Mouse (Mus musculus): Measurements from ENCODE around the gene Gpr27. TPM values are rescaled to one million over a fixed set of nuclear protein-coding genes. Genes with fewer than 3 reads are reported as not detected.

Gene Gpr27
- polyA plus RNA-seq, 1 experiment from 2014 or later = 2.9 TPM

DNA sequence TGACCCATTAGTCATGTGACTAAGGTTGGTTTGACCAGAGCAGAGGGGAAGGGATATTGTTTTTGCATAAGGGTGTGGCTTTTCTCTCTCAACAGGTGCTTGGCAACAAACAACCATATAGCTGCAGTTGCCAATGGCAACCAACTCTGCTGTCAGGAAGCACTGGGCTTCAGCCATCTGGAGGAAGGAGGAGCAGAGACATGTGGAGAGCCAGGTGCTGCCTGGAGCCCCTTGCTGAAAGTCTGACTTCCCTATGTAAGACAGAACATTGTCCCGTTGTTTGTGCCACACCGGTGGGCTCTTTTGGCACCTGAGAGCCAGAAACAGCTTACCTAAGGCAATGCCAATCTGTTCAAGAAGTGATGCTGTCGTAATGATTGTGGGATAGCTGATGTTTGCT is 50.4 kb downstream of the Gpr27 start:
- WGBS = 79% methylated on average over 3 of the region's 3 CpGs

More for the DNA sequence above, 50.4 kb downstream of the Gpr27 start:
- no peak for ATAC-seq (ENCODE audit: insufficient number of reproducible peaks, low FRiP score, low TSS enrichment, low read depth)
- no peak for DNase-seq (ENCODE audit: low spot score)
- Histone ChIP-seq H3K9me3 (ENCODE audit: control insufficient read depth, low read length) (no peaks in the 10 kb centered on the region), H3K9ac (ENCODE audit: low read length) (no peak overlapping the region), H3K4me2 (ENCODE audit: low read depth, severe bottlenecking) (no peak overlapping the region), H3K4me3 (ENCODE audit: low read depth, low read length) (no peak overlapping the region), H3K27me3 (ENCODE audit: control insufficient read depth, insufficient read depth, low read length) (no peaks in the 10 kb centered on the region), H3K36me3 (ENCODE audit: control insufficient read depth, insufficient read depth, low read length) (no peaks in the 10 kb centered on the region), H3K27ac (replicated peaks; ENCODE audit: low read depth, low read length) (no peak overlapping the region), H3K4me1 (ENCODE audit: control insufficient read depth, insufficient read depth, low read length) (no peaks in the 10 kb centered on the region)

Other genes with a start within 250 kb of the Gpr27 start
- 65.4 and 79.5 TPM in 2 replicates for gene Foxp1, start 170.0 kb upstream of the Gpr27 start, polyA plus RNA-seq (2014; fragmentation: Nextera tagmentation; extraction: Ambion mirVana)
- gene Eif4e3, start 25.9 kb upstream of the Gpr27 start, polyA plus RNA-seq (2014; fragmentation: Nextera tagmentation; extraction: Ambion mirVana) = 17.6 and 22.7 TPM in 2 replicates
- 3.1 and 4.0 TPM in 2 replicates for gene Gm20696, start 25.9 kb upstream of the Gpr27 start, polyA plus RNA-seq (2014; fragmentation: Nextera tagmentation; extraction: Ambion mirVana)
- gene Prok2, start 33.7 kb downstream of the Gpr27 start, polyA plus RNA-seq (2014; fragmentation: Nextera tagmentation; extraction: Ambion mirVana) = 0.21 and 0.36 TPM in 2 replicates